Mouse (Mus musculus): ENCODE data around the gene Rhbdd3. TPM values are rescaled to one million over a fixed set of nuclear protein-coding genes. Genes with fewer than 3 reads are reported as not detected.

Rhbdd3 gene
- polyA plus RNA-seq, 1 experiment from 2014 or later, result 17.1 TPM

DNA sequence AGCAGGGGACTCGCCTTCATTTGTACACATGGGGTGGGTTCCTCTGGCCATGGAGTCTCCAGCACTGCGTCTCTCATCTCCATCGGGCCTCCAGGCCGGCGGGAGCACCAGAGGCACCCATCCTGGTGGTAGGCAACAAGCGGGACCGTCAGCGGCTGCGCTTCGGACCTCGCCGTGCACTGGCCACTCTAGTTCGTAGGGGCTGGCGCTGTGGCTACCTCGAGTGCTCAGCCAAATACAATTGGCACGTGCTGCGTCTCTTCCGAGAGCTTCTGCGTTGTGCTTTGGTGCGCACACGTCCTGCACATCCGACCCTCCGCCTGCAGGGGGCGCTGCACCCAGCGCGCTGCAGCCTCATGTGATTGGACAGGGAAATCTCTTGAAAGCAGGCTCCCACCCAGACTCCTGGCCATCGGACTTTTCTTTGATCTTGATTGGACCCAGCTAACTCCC, 39.0 kb upstream of the Rhbdd3 start:
- peaks cover 38% of the 10 kb centered on the region for H3K27me3 ChIP-seq (replicated peaks; ENCODE audit: control insufficient read depth, insufficient read depth, low read length)
- peaks cover 18% of the 10 kb centered on the region for H3K4me1 ChIP-seq (replicated peaks; ENCODE audit: control insufficient read depth, insufficient read depth, low read length)
- WGBS, result 34% methylated on average over 27 of the region's 27 CpGs
- no peak overlapping the region for H3K4me2 ChIP-seq (replicated peaks; ENCODE audit: low read depth)
- no peak overlapping the region for H3K27ac ChIP-seq (ENCODE audit: low read depth, low read length)
- no peak overlapping the region for H3K9ac ChIP-seq (ENCODE audit: low read depth, low read length)
- no peaks in the 10 kb centered on the region for H3K9me3 ChIP-seq (ENCODE audit: control insufficient read depth)
- ATAC-seq, result no peak
- peak; percentile 91 for TF ChIP-seq CTCF (IDR thresholded peaks at IDR 0.05; ENCODE audit: low read depth)
- peaks cover 4% of the 10 kb centered on the region; the same call in 1 of the 2 replicates for H3K36me3 ChIP-seq (ENCODE audit: control insufficient read depth, insufficient read depth)
- no peak overlapping the region for H3K4me3 ChIP-seq (ENCODE audit: low read depth, low read length)

- Histone ChIP-seq H3K4me1 (replicated peaks; ENCODE audit: control insufficient read depth, insufficient read depth, low read length) (peaks cover 18% of the 10 kb centered on the region), H3K9ac (ENCODE audit: low read depth, low read length) (no peak overlapping the region), H3K27me3 (replicated peaks; ENCODE audit: control insufficient read depth, insufficient read depth, low read length) (peaks cover 38% of the 10 kb centered on the region), H3K4me2 (replicated peaks; ENCODE audit: low read depth) (peak overlapping the region; percentile 95), H3K27ac (ENCODE audit: low read depth, low read length) (no peak overlapping the region), H3K4me3 (ENCODE audit: low read depth, low read length) (peak overlapping the region; percentile 44), H3K9me3 (ENCODE audit: control insufficient read depth) (no peaks in the 10 kb centered on the region), H3K36me3 (ENCODE audit: control insufficient read depth, insufficient read depth) (peaks cover 4% of the 10 kb centered on the region; the same call in 1 of the 2 replicates)
- no peak for TF ChIP-seq CTCF (IDR thresholded peaks at IDR 0.05; ENCODE audit: low read depth)
- 77% methylated on average over 27 of the region's 28 CpGs for WGBS
- ATAC-seq, result no peak
Observed at GRCm38 (mm10) chr11:5060756-5061412, 37.8 kb upstream of the Rhbdd3 start.

- Histone ChIP-seq H3K9ac (ENCODE audit: low read depth, low read length) (0 out of 2 replicates have a peak overlapping the region, but pooled peaks have one; percentile 17), H3K9me3 (ENCODE audit: control insufficient read depth) (no peaks in the 10 kb centered on the region), H3K4me1 (replicated peaks; ENCODE audit: control insufficient read depth, insufficient read depth, low read length) (peaks cover 18% of the 10 kb centered on the region), H3K4me2 (replicated peaks; ENCODE audit: low read depth) (peak overlapping the region; percentile 95), H3K27me3 (replicated peaks; ENCODE audit: control insufficient read depth, insufficient read depth, low read length) (peaks cover 38% of the 10 kb centered on the region), H3K27ac (ENCODE audit: low read depth, low read length) (peak overlapping the region; percentile 15; the same call in 1 of the 2 replicates), H3K4me3 (ENCODE audit: low read depth, low read length) (peak overlapping the region; percentile 44), H3K36me3 (ENCODE audit: control insufficient read depth, insufficient read depth) (peaks cover 4% of the 10 kb centered on the region; the same call in 1 of the 2 replicates)
- ATAC-seq, result peak; percentile 72
- 4% methylated on average over 58 of the region's 62 CpGs for WGBS
- TF ChIP-seq CTCF (IDR thresholded peaks at IDR 0.05; ENCODE audit: low read depth), result no peak
Observed at GRCm38 (mm10) chr11:5061413-5062139, 37.1 kb upstream of the Rhbdd3 start.

- Histone ChIP-seq H3K9ac (ENCODE audit: low read depth, low read length) (0 out of 2 replicates have a peak overlapping the region, but pooled peaks have one; percentile 17), H3K27ac (ENCODE audit: low read depth, low read length) (0 out of 2 replicates have a peak overlapping the region, but pooled peaks have one; percentile 15), H3K36me3 (ENCODE audit: control insufficient read depth, insufficient read depth) (peaks cover 4% of the 10 kb centered on the region; the same call in 1 of the 2 replicates), H3K27me3 (replicated peaks; ENCODE audit: control insufficient read depth, insufficient read depth, low read length) (peaks cover 31% of the 10 kb centered on the region), H3K4me1 (replicated peaks; ENCODE audit: control insufficient read depth, insufficient read depth, low read length) (peaks cover 18% of the 10 kb centered on the region), H3K4me3 (ENCODE audit: low read depth, low read length) (peak overlapping the region; percentile 44), H3K4me2 (replicated peaks; ENCODE audit: low read depth) (peak overlapping the region; percentile 95), H3K9me3 (ENCODE audit: control insufficient read depth) (no peaks in the 10 kb centered on the region)
- ATAC-seq, result no peak
- 23% methylated on average over 13 of the region's 13 CpGs for WGBS
- no peak for TF ChIP-seq CTCF (IDR thresholded peaks at IDR 0.05; ENCODE audit: low read depth)
Observed at GRCm38 (mm10) chr11:5062326-5062725, 36.4 kb upstream of the Rhbdd3 start.

DNA sequence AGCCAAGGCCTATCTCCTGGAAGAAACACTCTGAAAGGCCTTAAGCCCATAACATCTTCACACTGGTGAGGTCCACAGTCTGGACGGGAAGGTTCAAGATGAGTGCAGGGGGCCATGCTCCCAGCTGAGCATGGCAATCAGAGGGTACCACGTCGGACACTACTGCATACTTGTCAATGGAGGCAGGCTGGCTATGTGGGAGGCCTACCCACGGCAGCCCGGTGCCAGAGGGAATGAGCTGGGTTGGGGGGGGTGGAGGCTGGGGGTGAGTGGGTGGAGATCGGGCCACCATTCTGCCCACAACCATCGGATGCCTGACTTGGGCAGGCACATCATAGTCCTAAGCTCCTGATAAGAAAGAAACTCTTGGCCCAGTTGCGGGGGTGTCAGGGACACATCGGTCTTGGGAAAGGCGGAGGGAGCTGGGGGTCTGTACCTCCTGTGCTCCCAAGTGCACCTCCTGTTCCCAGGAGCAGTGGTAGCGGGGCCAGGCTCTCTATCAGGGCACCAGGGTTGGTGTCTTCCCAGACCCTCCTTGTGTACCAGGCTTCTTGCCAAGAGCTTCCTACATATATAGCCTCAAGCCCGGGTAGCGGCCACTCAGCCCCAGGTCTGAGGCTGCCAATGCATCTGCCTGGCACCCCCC, 35.7 kb upstream of the Rhbdd3 start:
- peaks cover 6% of the 10 kb centered on the region; the same call in 1 of the 2 replicates for H3K36me3 ChIP-seq (ENCODE audit: control insufficient read depth, insufficient read depth)
- H3K4me1 ChIP-seq (replicated peaks; ENCODE audit: control insufficient read depth, insufficient read depth, low read length), result peaks cover 18% of the 10 kb centered on the region
- no peak for ATAC-seq
- H3K9ac ChIP-seq (ENCODE audit: low read depth, low read length), result no peak overlapping the region
- peaks cover 24% of the 10 kb centered on the region for H3K27me3 ChIP-seq (replicated peaks; ENCODE audit: control insufficient read depth, insufficient read depth, low read length)
- H3K27ac ChIP-seq (ENCODE audit: low read depth, low read length), result no peak overlapping the region
- H3K9me3 ChIP-seq (ENCODE audit: control insufficient read depth), result no peaks in the 10 kb centered on the region
- H3K4me2 ChIP-seq (replicated peaks; ENCODE audit: low read depth), result peak overlapping the region; percentile 95
- WGBS, result 80% methylated on average over 13 of the region's 13 CpGs
- no peak overlapping the region for H3K4me3 ChIP-seq (ENCODE audit: low read depth, low read length)
- TF ChIP-seq CTCF (IDR thresholded peaks at IDR 0.05; ENCODE audit: low read depth), result no peak
